Mouse (Mus musculus): ENCODE data around the gene Ccr2. TPM values are rescaled to one million over a fixed set of nuclear protein-coding genes. Genes with fewer than 3 reads are reported as not detected.
"Not testable (repeated sequence)": the region's sequence is repeated elsewhere in the genome, so short reads cannot be mapped to it uniquely, and the experiment has no call there.

Ccr2 gene
- polyA plus RNA-seq (2012; rRNA removed), result 5.6 and 8.2 TPM in 2 replicates

DNA sequence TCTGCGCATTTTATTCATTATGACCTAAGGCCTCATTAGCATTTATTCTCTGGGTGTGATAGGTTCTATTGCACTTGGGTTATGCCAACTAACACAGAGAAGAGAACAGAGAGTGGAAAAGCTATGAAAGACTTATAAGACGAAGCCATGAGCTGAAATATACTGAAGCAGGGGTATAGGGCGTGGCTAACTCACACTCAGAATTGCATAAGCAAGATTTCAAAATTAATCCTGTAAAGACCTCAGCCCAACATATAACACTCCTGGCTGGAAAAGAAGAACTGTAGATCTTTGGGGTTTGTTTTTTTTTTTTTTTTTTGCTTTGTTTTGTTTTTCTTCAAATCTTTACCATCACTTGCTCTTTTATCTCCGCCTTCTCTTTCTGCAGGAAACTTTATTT is at the start of gene Ccr2:
Gene Ccr2 (plus strand): TSS at position 228 of the 400 bp plus-strand sequence.
- no peak for DNase-seq (ENCODE audit: low read depth)

DNA sequence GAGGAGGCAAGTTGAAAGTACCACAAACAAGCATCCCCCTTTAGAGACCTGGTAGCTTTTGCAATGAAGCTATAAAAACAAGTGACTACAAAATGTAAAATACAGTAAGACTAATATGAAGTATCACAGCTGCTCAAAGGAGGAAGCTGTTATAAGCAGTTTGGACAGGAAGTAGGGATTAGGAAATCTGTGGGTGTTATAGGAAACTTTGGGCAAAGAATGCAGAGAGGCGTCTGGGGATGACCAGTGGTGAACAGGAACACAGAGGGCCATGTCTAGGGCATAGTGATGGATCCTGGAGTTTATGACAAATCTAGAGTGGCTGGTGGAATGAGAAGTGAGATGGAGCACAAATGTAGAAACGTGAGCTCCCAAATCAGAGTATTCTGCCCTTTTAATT is 48.2 kb upstream of the Ccr2 start:
- no peak for DNase-seq (ENCODE audit: low read depth)

DNA sequence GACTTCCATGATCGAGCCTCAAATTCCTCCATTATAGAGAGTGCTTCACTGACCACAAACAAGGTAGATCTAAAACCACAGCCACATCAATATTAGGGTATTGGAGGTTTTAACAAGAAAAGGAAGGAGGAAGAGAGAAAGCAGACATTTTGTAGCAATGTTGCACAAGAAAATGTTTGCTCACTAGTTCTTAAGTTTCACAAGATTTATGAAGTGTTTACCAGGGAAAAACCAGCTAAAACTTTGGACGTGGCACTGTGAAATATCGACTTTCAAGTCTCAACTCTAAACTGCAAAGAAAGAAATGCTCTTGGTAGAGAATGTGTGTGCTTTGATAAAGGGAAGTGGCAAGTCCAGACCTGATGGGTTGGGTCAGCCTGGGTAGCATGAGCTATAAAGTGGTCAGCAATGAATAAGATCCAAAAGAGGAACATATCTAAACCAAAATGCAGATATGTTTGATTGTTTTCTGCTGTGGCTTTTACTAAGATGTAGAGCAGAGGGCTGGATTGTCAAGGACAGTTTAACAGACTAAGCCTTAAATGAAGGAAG is 45.5 kb upstream of the Ccr2 start:
- DNase-seq (ENCODE audit: low read depth), result no peak

DNA sequence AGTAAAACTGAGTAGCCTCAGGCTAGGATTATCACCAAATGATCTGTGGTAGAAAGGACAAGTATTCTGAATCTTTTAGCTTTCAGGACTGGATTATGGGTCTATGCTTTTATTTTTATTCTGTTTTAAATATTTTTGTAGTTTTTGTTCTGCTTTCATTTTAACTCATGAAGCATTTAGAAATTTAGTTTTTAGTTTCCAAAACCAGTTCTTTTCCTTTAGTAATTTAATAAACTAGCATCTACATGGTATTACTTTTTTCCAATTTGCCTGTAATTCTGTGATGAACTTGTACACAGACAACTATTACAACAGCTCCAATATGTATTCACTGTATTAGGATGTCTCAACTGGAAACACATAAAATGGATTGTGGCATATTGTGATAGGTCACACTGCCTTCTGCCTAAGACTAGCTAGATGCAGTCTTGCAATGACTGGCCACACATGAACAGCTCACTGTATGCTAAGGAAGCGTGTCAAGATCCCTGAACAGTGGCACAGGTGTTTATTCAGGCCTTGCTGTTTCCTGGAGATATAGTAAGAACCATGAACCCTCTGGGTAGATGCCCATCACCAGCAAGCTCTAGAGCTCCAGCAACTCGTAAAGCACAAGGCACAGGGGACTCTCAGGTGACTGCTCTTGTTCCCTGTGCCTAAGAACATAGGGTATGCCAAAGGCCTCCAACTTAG is 41.9 kb upstream of the Ccr2 start:
- DNase-seq (ENCODE audit: low read depth), result no peak

DNA sequence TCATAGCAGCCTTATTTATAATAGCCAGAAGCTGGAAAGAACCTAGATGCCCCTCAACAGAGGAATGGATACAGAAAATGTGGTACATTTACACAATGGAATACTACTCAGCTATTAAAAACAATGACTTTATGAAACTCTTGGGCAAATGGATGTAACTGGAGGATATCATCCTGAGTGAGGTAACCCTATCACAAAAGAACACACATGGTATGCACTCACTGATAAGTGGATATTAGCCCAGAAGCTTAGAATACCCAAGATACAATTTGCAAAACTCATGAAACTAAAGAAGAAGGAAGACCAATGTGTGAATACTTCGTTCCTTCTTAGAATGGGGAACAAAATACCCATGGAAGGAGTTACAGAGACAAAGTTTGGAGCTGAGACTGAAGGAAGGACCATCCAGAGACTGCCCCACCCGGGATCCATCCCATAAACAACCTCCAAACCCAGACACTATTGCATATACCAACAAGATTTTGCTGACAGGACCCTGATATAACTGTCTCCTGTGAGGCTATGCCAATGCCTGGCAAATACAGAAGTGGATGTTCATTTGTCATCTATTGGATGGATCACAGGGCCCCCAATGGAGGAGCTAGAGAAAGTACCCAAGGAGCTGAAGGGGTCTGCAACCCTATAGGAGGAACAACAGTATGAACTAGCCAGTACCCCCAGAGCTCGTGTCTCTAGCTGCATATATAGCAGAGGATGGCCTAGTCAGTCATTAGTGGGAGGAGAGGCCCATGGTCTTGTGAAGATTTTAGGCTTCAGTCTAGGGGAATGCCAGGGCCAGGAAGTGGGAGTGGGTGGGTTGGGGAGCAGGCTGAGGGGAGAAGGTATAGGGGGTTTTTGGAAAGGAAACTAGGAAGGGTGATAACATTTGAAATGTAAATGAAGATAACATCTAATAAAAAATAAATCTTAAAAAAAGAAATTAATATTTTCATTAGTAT is 40.0 kb upstream of the Ccr2 start:
- not testable (repeated sequence) for DNase-seq (ENCODE audit: low read depth)

DNA sequence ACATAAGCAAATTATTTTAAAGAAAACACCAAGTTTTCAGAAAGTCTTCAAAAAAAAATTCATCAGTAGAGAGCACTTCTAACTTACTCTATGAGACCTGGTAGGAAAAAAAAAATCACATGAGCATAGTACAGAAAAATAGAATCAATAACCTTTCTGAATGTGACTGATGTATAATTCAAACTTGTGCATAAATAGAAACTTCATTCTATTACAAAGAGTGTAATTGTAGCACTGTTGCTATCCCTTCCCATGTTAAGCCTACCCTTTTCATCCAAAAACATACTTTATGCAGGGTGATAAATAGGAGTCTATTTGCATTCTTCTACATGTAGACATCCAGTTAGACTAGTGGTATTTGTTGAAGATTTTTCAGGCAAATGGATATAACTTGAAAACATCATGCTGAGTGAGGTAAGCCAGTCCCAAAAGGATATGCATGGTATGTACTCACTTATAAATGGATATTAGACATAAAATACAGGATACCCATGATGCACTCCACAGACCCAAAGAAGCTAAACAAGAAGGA is 35.1 kb upstream of the Ccr2 start:
- no peak for DNase-seq (ENCODE audit: low read depth)

DNA sequence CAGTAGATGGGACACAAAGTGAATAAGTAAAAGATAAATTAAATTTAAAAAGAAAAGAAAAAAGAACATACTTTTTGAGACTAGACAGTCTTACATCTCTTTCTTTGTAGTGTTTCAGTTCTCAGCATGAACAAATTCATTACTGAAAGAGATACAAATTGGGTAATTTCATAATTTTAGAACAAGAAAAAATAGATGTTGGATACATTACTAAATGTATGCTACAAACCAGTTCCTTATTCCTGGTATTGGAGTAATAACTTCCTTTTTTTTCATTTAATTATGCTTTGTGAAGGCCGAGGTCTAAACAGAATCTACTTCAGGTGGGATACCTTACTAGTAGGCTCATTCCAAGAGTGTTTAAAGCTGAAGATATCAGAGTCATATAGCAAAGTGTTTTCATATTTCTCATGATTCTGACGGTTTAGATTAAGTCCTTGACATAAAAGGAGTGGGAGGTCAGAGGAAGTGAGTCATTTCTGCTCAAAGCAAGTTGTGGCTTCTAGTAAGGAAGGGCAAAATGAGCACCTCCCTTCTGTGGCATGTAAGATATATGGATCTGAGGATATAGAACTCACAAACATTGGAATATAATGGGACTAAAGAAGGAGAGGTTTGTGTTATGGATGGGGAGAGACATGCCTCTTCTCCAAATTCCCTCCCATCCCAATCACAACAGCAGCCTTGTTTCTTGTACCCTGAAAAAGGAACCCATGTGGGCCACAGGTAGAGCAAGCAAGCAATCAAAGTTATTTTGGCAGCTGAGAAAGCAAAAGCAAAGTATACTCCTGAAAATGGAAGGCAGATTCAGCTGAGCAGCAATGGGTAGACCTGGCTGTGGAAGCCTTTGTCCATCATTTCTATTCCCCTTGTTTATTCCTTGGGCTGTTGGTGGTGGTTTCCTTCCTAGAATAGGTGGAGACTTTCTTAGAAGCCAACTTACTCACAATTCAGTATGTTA is 33.4 kb upstream of the Ccr2 start:
- DNase-seq (ENCODE audit: low read depth), result no peak

DNA sequence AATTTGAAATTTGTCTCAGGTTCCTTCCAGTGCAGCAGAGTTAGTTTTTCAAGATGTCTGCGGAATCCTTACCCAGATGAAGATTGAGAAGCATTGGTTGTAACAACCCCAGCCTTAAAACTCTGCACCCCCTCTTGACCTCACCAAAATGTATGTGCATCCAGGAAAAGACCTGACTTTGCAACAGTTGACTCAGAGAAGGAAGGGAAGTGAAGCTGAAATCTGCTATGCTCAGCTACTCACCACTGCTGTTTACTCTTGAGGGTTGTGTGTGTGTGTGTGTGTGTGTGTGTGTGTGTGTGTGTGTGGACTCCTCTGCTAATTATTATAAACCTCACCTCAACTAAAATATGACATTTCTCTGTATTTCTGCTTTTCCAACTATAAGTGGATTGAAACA is 30.2 kb upstream of the Ccr2 start:
- no peak for DNase-seq (ENCODE audit: low read depth)

DNA sequence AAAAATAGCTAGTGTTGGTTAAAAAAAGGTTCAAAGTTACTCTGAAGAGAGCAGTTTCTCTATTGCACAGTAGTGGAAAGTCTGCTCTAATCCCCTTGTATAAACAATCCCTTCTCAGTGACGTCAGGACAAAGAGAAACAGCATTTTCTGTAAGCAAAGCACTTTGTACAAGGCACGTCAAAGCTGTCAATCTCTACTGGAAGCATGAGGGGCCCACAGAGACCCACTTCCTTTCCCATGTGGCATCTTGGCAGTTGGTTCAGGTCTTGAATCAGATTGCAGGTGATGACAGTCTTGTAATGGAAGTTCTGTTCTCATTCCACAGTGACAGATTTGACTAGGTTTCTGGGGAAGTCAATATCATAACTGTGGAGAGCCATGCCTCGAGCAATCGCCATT is 21.9 kb upstream of the Ccr2 start:
- DNase-seq (ENCODE audit: low read depth), result no peak

DNA sequence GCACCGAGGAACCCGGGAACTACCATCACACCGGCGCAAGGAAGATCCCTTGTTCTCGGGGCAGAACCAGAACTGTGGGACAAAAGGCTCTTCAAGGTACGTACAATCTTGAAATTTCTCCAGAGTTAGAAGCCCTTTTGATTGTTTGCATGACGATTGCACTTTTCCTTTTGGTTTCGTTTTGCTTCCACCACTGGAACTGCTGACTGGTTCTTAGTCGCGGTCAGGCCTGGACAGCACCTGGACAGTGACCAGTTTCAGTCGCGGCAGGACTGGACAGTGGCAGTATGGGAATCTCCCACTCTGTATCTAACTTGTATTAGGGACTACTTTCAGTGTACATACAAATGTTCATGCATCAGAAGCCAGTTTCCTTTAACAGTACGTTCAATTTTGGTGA is 21.3 kb upstream of the Ccr2 start:
- not testable (repeated sequence) for DNase-seq (ENCODE audit: low read depth)

DNA sequence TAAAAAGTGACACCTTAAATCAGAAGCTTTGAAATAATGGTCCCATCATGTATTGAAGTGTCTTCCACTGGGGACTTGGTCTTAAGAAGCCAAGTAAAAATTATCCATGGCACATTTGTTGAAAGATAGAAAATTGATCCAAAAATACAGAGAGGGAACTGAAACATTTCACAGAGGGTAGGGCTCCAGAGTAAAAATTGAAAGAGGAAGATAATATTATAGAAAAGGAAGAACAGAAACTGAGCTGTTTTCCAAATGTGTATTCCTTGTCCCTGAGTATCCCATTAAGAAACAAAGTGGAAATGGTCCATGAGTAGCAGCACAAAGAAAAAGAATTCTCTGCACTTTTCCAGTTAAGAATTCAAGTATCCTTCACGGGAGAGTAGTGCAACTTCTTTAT is 11.3 kb upstream of the Ccr2 start:
- DNase-seq (ENCODE audit: low read depth), result no peak

DNA sequence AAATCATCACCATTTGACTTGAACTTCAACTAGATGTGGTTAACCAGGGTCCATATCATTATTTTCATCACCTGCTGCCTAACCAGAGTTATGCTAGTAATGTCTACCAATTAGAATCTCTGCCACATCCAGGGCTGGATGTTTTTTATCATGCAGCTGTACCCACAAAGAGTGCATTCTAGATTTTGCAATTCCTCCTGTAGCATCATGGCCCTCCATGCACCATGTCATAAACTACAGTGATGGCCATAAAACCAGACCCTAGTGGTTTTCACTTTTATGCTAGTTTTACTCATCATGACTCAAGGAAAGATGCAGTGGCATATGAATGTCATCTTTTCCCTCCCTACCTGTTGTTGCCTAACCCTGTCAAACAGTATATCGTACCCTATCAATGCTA is 2.6 kb upstream of the Ccr2 start:
- DNase-seq (ENCODE audit: low read depth), result no peak

DNA sequence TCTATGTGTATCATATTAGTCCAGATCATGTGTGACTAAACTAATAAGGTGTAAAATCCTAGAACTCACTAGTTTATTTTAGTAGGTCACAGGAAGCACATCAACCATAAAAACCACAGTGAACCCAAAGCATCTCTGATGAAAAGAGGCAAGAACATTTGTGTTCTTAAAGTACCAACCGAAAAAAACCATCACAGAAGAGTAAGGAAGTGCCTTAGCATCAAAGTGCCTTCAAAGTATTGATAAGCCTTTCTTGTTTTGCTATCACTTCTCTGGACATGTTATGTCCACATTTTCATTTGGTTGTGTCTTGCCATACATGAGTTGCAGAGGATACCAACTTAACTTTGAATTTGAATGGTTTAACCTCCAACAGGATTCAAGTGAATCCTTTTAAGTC is 1.4 kb upstream of the Ccr2 start:
- DNase-seq (ENCODE audit: low read depth), result no peak

DNA sequence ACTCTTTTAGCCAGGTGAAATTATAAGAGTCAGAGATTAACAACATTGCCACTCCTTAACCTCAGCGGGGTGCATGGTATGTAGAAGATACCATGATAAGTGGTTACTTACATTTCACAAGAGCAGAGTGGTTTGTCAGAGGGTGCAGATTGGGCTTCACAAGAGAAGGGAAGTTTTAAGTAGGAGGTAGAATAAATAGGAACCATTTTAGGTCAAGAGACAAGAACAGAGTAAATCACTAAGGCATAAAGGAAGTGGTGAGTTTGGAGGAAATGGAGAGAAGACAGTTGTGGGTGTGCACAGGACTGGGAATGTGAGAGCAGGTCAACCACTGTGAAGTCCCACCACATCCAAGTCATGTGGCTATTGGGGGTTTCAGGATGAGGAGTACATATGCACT is 1.4 kb downstream of the Ccr2 start:
- DNase-seq (ENCODE audit: low read depth), result no peak

DNA sequence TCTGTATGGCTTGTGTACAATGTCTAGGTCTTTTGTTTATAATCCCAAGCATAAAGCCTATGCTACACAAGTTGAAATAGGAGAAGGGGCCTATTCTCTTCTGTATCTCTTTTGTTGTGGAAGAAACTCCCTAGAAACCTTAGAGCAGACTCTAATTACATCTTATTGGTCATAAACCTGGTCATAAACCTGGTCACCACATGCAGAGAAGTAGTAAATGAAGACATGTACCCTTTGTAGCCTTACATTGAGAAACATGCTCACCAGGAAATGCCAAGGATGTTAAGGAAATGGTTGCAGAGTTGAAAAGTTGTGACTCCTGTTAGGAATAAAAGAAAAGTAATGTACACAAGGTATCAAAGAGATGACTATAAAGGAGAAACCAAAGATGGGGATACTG is 3.4 kb downstream of the Ccr2 start:
- no peak for DNase-seq (ENCODE audit: low read depth)

DNA sequence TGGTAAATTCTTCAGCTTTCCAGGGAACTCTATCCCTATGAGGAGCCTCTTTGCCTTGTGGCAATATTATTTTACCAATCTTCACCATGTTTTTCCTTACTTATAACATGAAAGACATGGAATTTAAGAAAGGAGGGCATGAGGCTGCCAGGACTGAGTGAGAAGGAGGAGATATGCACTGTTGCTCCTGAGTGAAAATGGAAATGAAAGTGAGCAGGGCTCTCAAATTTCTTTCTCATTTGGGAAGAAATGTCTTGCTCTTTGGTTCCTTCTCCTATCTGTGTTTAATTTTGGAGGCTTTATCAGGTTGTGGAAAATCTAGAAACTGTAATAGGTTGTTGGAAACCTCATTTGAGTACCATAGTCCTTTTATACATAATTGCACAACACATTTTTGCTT is 5.5 kb downstream of the Ccr2 start:
- DNase-seq (ENCODE audit: low read depth), result no peak

DNA sequence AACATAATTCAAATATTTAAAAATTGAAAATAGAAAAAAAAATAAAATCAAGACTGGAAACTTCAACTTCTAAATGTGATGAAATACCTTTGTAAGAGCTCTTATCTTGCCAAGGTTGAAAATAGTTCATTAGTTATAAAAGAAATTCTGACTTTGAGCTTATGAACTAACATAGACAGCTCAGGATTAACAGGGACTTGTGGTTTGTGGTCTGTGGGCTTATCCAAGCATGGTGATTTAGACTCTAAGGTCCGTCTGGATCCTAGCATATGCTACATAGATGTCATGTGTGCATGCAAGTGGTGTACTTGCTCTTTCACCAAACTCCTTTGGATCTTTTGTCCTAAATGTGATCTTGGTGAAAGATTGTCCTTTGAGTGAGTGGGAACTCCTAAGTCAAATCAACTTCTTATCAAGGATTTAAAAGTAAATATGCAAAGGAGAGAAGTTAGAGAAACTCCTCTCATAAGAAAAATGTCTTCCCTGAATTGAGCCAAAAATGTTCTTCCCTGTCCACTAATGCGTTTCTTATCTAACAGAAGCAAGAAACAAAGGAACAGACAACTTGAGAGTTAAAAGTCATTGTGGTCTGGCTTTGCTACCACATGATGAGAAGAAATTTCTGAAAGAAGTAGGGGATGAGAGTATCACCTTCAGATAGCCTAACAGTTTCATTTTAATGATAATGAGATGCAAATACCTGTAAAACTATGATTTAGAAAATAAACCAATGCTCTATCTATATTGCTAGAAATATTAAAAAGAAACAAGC is 6.8 kb downstream of the Ccr2 start:
- DNase-seq (ENCODE audit: low read depth), result no peak

DNA sequence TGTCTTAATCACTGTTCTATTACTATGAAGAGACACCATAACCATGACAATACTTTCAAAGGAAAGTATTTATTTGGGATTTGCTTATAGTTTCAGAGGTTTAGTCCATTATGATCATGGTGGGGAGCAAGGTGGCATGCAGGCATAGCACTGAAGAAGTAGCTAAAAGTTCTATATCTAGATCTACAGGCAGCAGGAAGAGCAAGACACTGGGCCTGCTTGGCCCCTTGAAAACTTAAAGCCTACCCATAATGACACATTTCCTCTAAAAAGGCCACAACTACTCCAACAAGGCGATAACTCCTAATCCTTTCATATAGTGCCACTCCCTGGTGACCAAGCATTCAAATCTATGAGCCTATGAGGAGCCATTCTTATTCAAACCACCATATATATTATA is 10.2 kb downstream of the Ccr2 start:
- DNase-seq (ENCODE audit: low read depth), result no peak

DNA sequence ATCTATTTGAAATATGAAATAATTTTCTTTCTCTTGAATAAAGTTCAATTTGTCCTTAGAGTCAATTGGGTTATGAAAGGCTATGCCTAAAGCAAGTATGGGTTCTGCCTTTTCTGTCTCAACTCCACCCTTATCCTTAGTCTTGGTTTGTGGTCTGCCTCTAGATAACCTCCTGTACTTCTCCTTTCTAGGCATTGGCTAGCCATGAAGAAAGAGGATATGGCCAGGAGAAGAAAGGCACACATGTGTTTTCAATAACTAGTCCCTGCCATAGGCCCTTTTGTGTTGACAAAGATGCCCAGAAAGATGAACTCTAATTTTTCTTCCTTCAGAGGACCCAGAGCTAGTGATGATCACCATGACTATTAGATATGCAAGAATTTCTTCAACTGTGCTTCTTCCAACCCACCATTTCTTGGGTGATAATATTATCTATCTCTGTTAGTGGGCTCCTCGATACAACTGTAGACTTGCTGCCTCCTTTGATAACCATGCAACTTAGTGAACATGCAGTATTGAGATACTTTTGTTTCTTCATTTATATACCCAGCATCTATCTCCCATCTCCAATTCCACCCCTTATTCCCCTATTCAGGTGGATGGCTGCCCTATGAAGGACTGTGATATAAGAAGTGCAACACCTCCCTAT is 11.0 kb downstream of the Ccr2 start:
- DNase-seq (ENCODE audit: low read depth), result no peak

DNA sequence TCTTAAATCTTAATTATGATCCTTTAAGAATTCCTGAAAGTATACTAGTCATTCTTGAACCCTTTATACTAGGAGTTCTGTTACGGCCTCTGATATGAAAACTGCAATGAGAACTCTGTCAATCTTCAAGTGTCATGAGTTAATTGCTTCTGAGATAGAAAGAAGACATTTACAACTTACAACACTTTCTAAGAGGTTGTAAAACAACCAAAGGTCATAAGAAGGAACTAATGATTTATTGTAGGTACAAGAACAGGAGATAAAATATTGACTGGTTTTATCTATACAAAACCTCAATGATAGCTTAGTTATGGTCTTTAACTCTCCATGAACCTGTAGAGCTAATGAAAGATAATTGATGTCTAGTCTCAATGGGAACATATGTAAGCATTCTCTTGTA is 12.0 kb downstream of the Ccr2 start:
- no peak for DNase-seq (ENCODE audit: low read depth)
